Mouse (Mus musculus) stomach, postnatal 0 days (tissue): ENCODE results near the gene Ralgds. TPM values are rescaled to one million over a fixed set of nuclear protein-coding genes. Genes with fewer than 3 reads are reported as not detected.

ENCODE experiments used
- ATAC-seq: fragments of 200-750 bp; cut with Nextera tagmentation; 2 replicates; pipeline ENCODE4 v1.8.0; 2017; ENCODE audit not compliant: low FRiP score, low TSS enrichment
- DNase-seq: peaks from one replicate; pipeline ENCODE4 v3.0.0-alpha.2; 2016; ENCODE audit warnings: low spot score
- H3K27ac ChIP-seq: fragments of 300-500 bp; sonication (generic); replicated peaks from 2 replicates; pipeline ENCODE4 v1.5.1; 2014; ENCODE audit warnings: mild to moderate bottlenecking, control low read depth
- H3K27me3 ChIP-seq: fragments of 300-500 bp; sonication (generic); 2 replicates; pipeline ENCODE4 v1.6.1; 2014; ENCODE audit warnings: low read length; ENCODE audit not compliant: control insufficient read depth, insufficient read depth
- H3K36me3 ChIP-seq: fragments of 300-500 bp; sonication (generic); 2 replicates; pipeline ENCODE4 v1.6.1; 2014; ENCODE audit warnings: low read length, mixed read lengths; ENCODE audit not compliant: control insufficient read depth, insufficient read depth
- H3K4me1 ChIP-seq: fragments of 300-500 bp; sonication (generic); replicated peaks from 2 replicates; pipeline ENCODE4 v1.6.1; 2014; ENCODE audit warnings: antibody characterized with exemption; ENCODE audit not compliant: control insufficient read depth, insufficient read depth
- H3K4me2 ChIP-seq: fragments of 300-500 bp; sonication (generic); replicated peaks from 2 replicates; pipeline ENCODE4 v1.6.1; 2014; ENCODE audit warnings: low read depth, mild to moderate bottlenecking, control low read depth, moderate library complexity
- H3K4me3 ChIP-seq: fragments of 300-500 bp; sonication (generic); 2 replicates; pipeline ENCODE4 v1.5.1; 2014; ENCODE audit warnings: low read depth, low read length, control low read depth
- H3K9ac ChIP-seq: fragments of 300-500 bp; sonication (generic); 2 replicates; pipeline ENCODE4 v1.6.1; 2014; ENCODE audit warnings: mild to moderate bottlenecking, low read length, control low read depth, mixed read lengths
- H3K9me3 ChIP-seq: fragments of 300-500 bp; sonication (generic); 2 replicates; pipeline ENCODE4 v1.6.1; 2016; ENCODE audit warnings: low read length; ENCODE audit not compliant: control insufficient read depth
- CTCF ChIP-seq: IDR thresholded peaks from 2 replicates; pipeline ENCODE4 v1.5.1; 2016; ENCODE audit warnings: antibody characterized with exemption, low read depth, mild to moderate bottlenecking, moderate library complexity
- EP300 ChIP-seq: optimal IDR thresholded peaks from 2 replicates; pipeline ENCODE3; 2016; ENCODE audit warnings: antibody characterized with exemption
- WGBS: fragments of 180-500 bp; shearing (Covaris S2); extraction: QIAGEN DNeasy Blood & Tissue Kit; methylation state at CpG from one replicate; pipeline ENCODE4 v1.1.7; 2014; 5-methylcytosine and 5-hydroxymethylcytosine counted together
- polyA plus RNA-seq: library from polyadenylated mRNA; unstranded; fragments of >200 nt; fragmentation: Nextera tagmentation; extraction: Ambion mirVana; gene quantifications from 2 replicates; pipeline ENCODE4 v1.2.1, GENCODE M21; 2015

Gene Ralgds
- polyA plus RNA-seq, 1 experiment from 2014 or later: 23.9 TPM

DNA sequence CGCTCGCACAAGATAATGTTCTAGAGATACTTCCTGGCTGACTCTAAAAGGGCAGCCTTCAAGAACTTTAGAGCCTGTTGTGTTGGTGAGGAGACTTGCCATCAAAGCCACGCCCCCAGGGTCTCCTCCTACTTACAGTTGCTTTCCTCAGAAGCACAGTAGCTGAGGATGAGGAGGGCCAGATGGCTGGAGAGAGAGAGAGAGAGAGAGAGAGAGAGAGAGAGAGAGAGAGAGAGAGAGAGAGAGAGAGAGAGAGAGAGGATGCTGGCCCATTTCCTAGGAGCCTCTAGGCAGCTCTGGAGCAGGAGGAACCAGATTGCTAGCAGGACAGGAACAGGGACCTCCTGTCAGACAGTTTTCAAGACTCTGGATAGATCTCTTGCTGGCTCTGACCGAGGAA is 23.2 kb downstream of the Ralgds start:
- peaks cover 28% of the 10 kb centered on the region for H3K4me1 ChIP-seq
- peak overlapping the region; percentile 69 for H3K27ac ChIP-seq
- no peaks in the 10 kb centered on the region for H3K27me3 ChIP-seq
- peak overlapping the region; percentile 8; the same call in 1 of the 2 replicates for H3K9ac ChIP-seq
- no peak for ATAC-seq
- H3K9me3 ChIP-seq: no peaks in the 10 kb centered on the region
- DNase-seq: no peak
- no peaks in the 10 kb centered on the region for H3K36me3 ChIP-seq
- H3K4me2 ChIP-seq: 0 out of 2 replicates have a peak overlapping the region, but pooled peaks have one; percentile 85
- no peak overlapping the region for H3K4me3 ChIP-seq
- 19% methylated on average over 4 of the region's 4 CpGs for WGBS
- TF ChIP-seq EP300: no peak
- TF ChIP-seq CTCF: no peak

GRCm38 (mm10) chr2:28536766-28537633 is 24.1 kb downstream of the Ralgds start:
- Histone ChIP-seq H3K27ac (peak overlapping the region; percentile 69), H3K9me3 (no peaks in the 10 kb centered on the region), H3K36me3 (peaks cover under 1% of the 10 kb centered on the region; the same call in 1 of the 2 replicates), H3K27me3 (no peaks in the 10 kb centered on the region), H3K4me1 (peaks cover 28% of the 10 kb centered on the region), H3K9ac (peak overlapping the region; percentile 8; the same call in 1 of the 2 replicates), H3K4me3 (no peak overlapping the region), H3K4me2 (peak overlapping the region; percentile 11; the same call in 1 of the 2 replicates)
- peak; percentile 83 for DNase-seq
- TF ChIP-seq EP300: no peak
- TF ChIP-seq CTCF: no peak
- ATAC-seq: peak; percentile 68
- 57% methylated on average over 11 of the region's 11 CpGs for WGBS

DNA sequence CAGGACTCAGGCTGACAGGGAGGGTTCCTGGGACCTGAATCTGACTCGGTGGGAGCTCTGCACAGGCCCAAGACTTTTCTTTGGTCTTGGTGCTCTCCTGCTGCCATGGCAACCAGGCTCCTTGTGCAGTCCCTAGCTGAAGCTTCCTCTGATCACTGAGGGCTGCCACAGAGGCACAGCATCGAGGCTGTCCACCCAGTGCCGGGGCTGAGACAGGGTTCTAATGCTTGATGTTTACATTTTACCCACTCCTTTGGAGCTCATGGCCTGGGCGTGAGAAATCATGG is 24.7 kb downstream of the Ralgds start:
- Histone ChIP-seq H3K4me2 (0 out of 2 replicates have a peak overlapping the region, but pooled peaks have one; percentile 11), H3K4me3 (no peak overlapping the region), H3K9ac (peak overlapping the region; percentile 23; the same call in 1 of the 2 replicates), H3K9me3 (no peaks in the 10 kb centered on the region), H3K4me1 (peaks cover 28% of the 10 kb centered on the region), H3K27me3 (no peaks in the 10 kb centered on the region), H3K36me3 (peaks cover 5% of the 10 kb centered on the region; the same call in 1 of the 2 replicates), H3K27ac (peak overlapping the region; percentile 69)
- DNase-seq (no peak), ATAC-seq (no peak)
- TF ChIP-seq EP300 (no peak), CTCF (no peak)
- WGBS: 37% methylated on average over 4 of the region's 4 CpGs

GRCm38 (mm10) chr2:28537995-28538816 is 25.3 kb downstream of the Ralgds start:
- peak; percentile 51 for DNase-seq
- ATAC-seq: peak; percentile 13; the same call in 1 of the 2 replicates
- peak overlapping the region; percentile 23 for H3K9ac ChIP-seq
- no peak overlapping the region for H3K4me2 ChIP-seq
- H3K27ac ChIP-seq: peak overlapping the region; percentile 69
- no peaks in the 10 kb centered on the region for H3K27me3 ChIP-seq
- H3K36me3 ChIP-seq: peaks cover 7% of the 10 kb centered on the region
- 67% methylated on average over 8 of the region's 8 CpGs for WGBS
- H3K4me1 ChIP-seq: peaks cover 25% of the 10 kb centered on the region
- H3K4me3 ChIP-seq: no peak overlapping the region
- no peaks in the 10 kb centered on the region for H3K9me3 ChIP-seq
- TF ChIP-seq CTCF: no peak
- no peak for TF ChIP-seq EP300

DNA sequence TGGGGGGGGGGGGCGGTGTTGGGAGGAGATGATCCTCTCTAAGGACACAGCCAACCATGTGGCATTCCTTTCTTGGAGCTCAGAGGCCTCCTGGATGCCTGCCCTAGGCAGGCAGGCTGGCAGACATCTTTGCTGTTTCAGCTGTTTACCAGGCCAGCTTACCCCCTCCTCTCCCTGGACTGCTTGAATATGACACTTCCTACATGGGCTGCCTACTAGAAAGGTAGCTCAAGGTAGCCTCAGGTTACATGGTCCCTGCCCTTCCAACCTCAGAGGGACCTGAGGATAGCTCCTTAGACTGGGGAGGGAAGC is 25.8 kb downstream of the Ralgds start:
- no peak for TF ChIP-seq CTCF
- no peaks in the 10 kb centered on the region for H3K9me3 ChIP-seq
- no peak overlapping the region for H3K9ac ChIP-seq
- H3K27ac ChIP-seq: peak overlapping the region; percentile 69
- WGBS: no CpG with 5 or more reads among the region's 1 CpGs
- H3K4me2 ChIP-seq: no peak overlapping the region
- ATAC-seq (no peak), DNase-seq (no peak)
- no peak overlapping the region for H3K4me3 ChIP-seq
- H3K4me1 ChIP-seq: peaks cover 23% of the 10 kb centered on the region
- peaks cover 11% of the 10 kb centered on the region for H3K36me3 ChIP-seq
- no peaks in the 10 kb centered on the region for H3K27me3 ChIP-seq

DNA sequence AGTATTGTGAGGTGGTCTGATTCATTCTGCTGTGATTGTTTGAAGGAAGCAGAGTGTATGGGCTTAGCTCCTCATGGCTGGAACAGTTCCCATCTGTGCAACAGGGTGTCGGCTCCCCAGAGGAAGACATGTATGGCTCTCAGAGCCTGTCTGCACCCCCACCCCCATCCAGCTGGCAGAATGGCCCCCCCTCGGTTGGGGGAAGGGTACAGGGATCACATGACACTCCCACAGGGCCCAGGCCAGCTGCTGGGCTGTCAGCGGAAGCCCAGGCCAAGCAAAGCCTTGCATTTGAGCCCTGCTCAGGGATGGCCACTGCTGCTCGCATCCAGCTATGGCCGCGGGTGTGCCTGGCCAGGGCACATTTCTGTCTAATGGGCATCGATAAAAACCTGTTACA is 26.3 kb downstream of the Ralgds start:
- no peaks in the 10 kb centered on the region for H3K9me3 ChIP-seq
- peak overlapping the region; percentile 43 for H3K9ac ChIP-seq
- peaks cover 11% of the 10 kb centered on the region for H3K36me3 ChIP-seq
- no peak overlapping the region for H3K4me3 ChIP-seq
- peak overlapping the region; percentile 69 for H3K27ac ChIP-seq
- TF ChIP-seq EP300: no peak
- TF ChIP-seq CTCF: no peak
- WGBS: 40% methylated on average over 7 of the region's 7 CpGs
- H3K27me3 ChIP-seq: no peaks in the 10 kb centered on the region
- H3K4me1 ChIP-seq: peaks cover 19% of the 10 kb centered on the region
- ATAC-seq: peak; percentile 24; the same call in 1 of the 2 replicates
- H3K4me2 ChIP-seq: peak overlapping the region; percentile 5; the same call in 1 of the 2 replicates
- peak; percentile 63 for DNase-seq
